Mouse (Mus musculus) small intestine, adult 2 months (tissue): ENCODE results near the gene Hrg.

ENCODE experiments used
- CTCF ChIP-seq: fragments of 200-500 bp; IDR thresholded peaks from 2 replicates; pipeline ENCODE4 v1.5.1; 2012; ENCODE audit warnings: low read depth, mild to moderate bottlenecking, control low read depth, inconsistent platforms, low read length, moderate library complexity, mixed read lengths; ENCODE audit not compliant: insufficient replicate concordance, insufficient read length; ENCODE audit errors: extremely low read depth
- POLR2A ChIP-seq: fragments of 200-500 bp; IDR thresholded peaks from 2 replicates; pipeline ENCODE4 v1.6.1; 2012; ENCODE audit warnings: low read depth, mild to moderate bottlenecking, control low read depth, inconsistent platforms, low read length, moderate library complexity

GRCm38 (mm10) chr16:22918664-22919312 lies 32.1 kb upstream of the Hrg start:
- TF ChIP-seq POLR2A (no peak), CTCF (no peak)
